ENCODE assay signal across 9 mouse cellular contexts in genomic region chr5:120600946-120601668, GRCm38 (mm10). TPM values are rescaled to one million over a fixed set of nuclear protein-coding genes. Genes with fewer than 3 reads are reported as not detected.
DNase-seq lines count a peak whose midpoint lies in the region; ATAC-seq and TF ChIP-seq lines count a peak whose summit lies in the region.
"Had no signal": no experiment of that assay in that cellular context is flagged by ENCODE, and none has a peak within 500 bp of the region (broad histone marks: within the 10 kb centered on the region; RNA-seq: fewer than 3 reads in every experiment).

No protein-coding gene starts in this region.

- peak; percentile 58 for TF ChIP-seq CTCF in gastrocnemius, adult 2 months (IDR thresholded peaks at IDR 0.05)
- TF ChIP-seq CTCF in midbrain, postnatal 0 days (IDR thresholded peaks at IDR 0.05) = peak; percentile 64
- peak; percentile 72; the same call in 1 of the 2 replicates for TF ChIP-seq CTCF in testis, adult 2 months (IDR thresholded peaks at IDR 0.05; ENCODE audit: control insufficient read depth, insufficient read depth, insufficient replicate concordance, low read depth, low read length)

- intact Hi-C loops in gastrocnemius, adult 2 months (cut with DNase I) = no loop called here
- intact Hi-C loops in gastrocnemius, postnatal 36 days (cut with DNase I) = no loop called here

- H3K4me2 ChIP-seq in midbrain, postnatal 0 days (ENCODE audit: low read depth, low read length, poor library complexity, severe bottlenecking) = no peak overlapping the region
- H3K4me2 ChIP-seq in midbrain, embryonic 15.5 days = no peak overlapping the region

- H3K4me1 ChIP-seq in midbrain, postnatal 0 days (ENCODE audit: insufficient read depth, low read length) = no peaks in the 10 kb centered on the region
- peaks cover 6% of the 10 kb centered on the region for H3K4me1 ChIP-seq in midbrain, embryonic 15.5 days
- H3K4me1 ChIP-seq in testis, adult 2 months (ENCODE audit: control insufficient read depth, insufficient read depth, low read length) = peaks cover 8% of the 10 kb centered on the region

- H3K4me3 ChIP-seq in gastrocnemius, adult 2 months = no peak overlapping the region
- H3K4me3 ChIP-seq in midbrain, postnatal 0 days (ENCODE audit: low read depth, low read length) = no peak overlapping the region
- no peak overlapping the region for H3K4me3 ChIP-seq in midbrain, embryonic 15.5 days
- no peak overlapping the region for H3K4me3 ChIP-seq in testis, adult 2 months (ENCODE audit: control insufficient read depth, low read depth, low read length)

- no peaks in the 10 kb centered on the region for H3K9me3 ChIP-seq in midbrain, postnatal 0 days (ENCODE audit: low read length)
- H3K9me3 ChIP-seq in midbrain, embryonic 15.5 days = no peaks in the 10 kb centered on the region

- TF ChIP-seq POLR2A in testis, adult 2 months (IDR thresholded peaks at IDR 0.05; ENCODE audit: control insufficient read depth, low read depth, low read length) = no peak

- H3K36me3 ChIP-seq in midbrain, postnatal 0 days (ENCODE audit: insufficient read depth, low read length) = no peaks in the 10 kb centered on the region
- no peaks in the 10 kb centered on the region for H3K36me3 ChIP-seq in midbrain, embryonic 15.5 days (replicated peaks)
- H3K36me3 ChIP-seq in testis, adult 2 months (ENCODE audit: control insufficient read depth, insufficient read depth, low read length) = no peaks in the 10 kb centered on the region

- WGBS in midbrain, postnatal 0 days = 61% methylated on average over 11 of the region's 11 CpGs
- 65% methylated on average over 11 of the region's 11 CpGs for WGBS in midbrain, embryonic 15.5 days

- no peaks in the 10 kb centered on the region for H3K27me3 ChIP-seq in midbrain, postnatal 0 days (ENCODE audit: insufficient read depth, low read length)
- no peaks in the 10 kb centered on the region for H3K27me3 ChIP-seq in midbrain, embryonic 15.5 days (replicated peaks)
- H3K27me3 ChIP-seq in testis, adult 2 months (ENCODE audit: control insufficient read depth, insufficient read depth, low read length) = no peaks in the 10 kb centered on the region

- no peak for ATAC-seq in midbrain, postnatal 0 days (ENCODE audit: low FRiP score)
- no peak for ATAC-seq in midbrain, embryonic 15.5 days (replicated peaks)
- ATAC-seq in erythroid progenitor cell, adult 5-6 weeks (replicated peaks; ENCODE audit: low FRiP score, poor library complexity, severe bottlenecking) = peak; percentile 44

- H3K27ac ChIP-seq in gastrocnemius, adult 2 months = no peak overlapping the region
- H3K27ac ChIP-seq in midbrain, postnatal 0 days (ENCODE audit: low read depth, low read length) = no peak overlapping the region
- no peak overlapping the region for H3K27ac ChIP-seq in midbrain, embryonic 15.5 days
- no peak overlapping the region for H3K27ac ChIP-seq in testis, adult 2 months (ENCODE audit: control insufficient read depth, insufficient read depth, low read depth, low read length)

- DNase-seq in gastrocnemius, adult 2 months = no peak
- DNase-seq in gastrocnemius, postnatal 25 days = no peak
- DNase-seq in midbrain, postnatal 0 days (ENCODE audit: low spot score) = no peak
- no peak for DNase-seq in gastrocnemius, postnatal 36 days
- DNase-seq in layer of hippocampus, adult 8-10 months (ENCODE audit: low spot score in 2 of 2) = no peak

- H3K9ac ChIP-seq in midbrain, postnatal 0 days (replicated peaks; ENCODE audit: low read length, poor library complexity, severe bottlenecking) = no peak overlapping the region
- H3K9ac ChIP-seq in midbrain, embryonic 15.5 days = no peak overlapping the region

RNA-seq across cellular contexts. Expression of gene Rita1, which starts 11.3 kb away (rescaled TPM):
- 1 to 10 TPM; 4.9 to 6.6 TPM for total RNA-seq in gastrocnemius, adult 2 months (2021)
- 1 to 10 TPM; 4.8 to 6.3 TPM for total RNA-seq in gastrocnemius, postnatal 25 days (2021)
- total RNA-seq in midbrain, postnatal 0 days (2014; rRNA removed) = 32.3 and 43.6 TPM in 2 replicates
- 31.4 and 33.9 TPM in 2 replicates for polyA plus RNA-seq in midbrain, postnatal 0 days (2015; fragmentation: Nextera tagmentation; extraction: Ambion mirVana)
- polyA plus RNA-seq in midbrain, embryonic 15.5 days (2015; fragmentation: Nextera tagmentation; extraction: Ambion mirVana) = 28.3 and 30.6 TPM in 2 replicates
- 0.72 TPM in 1 of 2 replicates, not detected in the other for total RNA-seq in erythroid progenitor cell, adult 5-6 weeks (2015; ENCODE audit: low replicate concordance)
- total RNA-seq in erythroid progenitor cell, adult 5-6 weeks (2017; ENCODE audit: low replicate concordance) = 3.9 TPM in 1 of 2 replicates, not detected in the other
- 9.0 and 13.2 TPM in 2 replicates for polyA plus RNA-seq in testis, adult 2 months (2012; rRNA removed)
- 1 to 10 TPM; 5.6 to 6.8 TPM for total RNA-seq in gastrocnemius, postnatal 36 days (2021)
- total RNA-seq in layer of hippocampus, adult 8-10 months (2022) = 10 to 100 TPM; 22.1 to 27.3 (median 24.7) TPM

RNA-seq across cellular contexts. Expression of gene Ddx54, which starts 11.4 kb away (rescaled TPM):
- 10 to 100 TPM; 16.9 to 17.7 TPM for total RNA-seq in gastrocnemius, adult 2 months (2021)
- 10 to 100 TPM; 15.7 to 17.1 TPM for total RNA-seq in gastrocnemius, postnatal 25 days (2021)
- total RNA-seq in midbrain, postnatal 0 days (2014; rRNA removed) = 36.2 and 37.8 TPM in 2 replicates
- polyA plus RNA-seq in midbrain, postnatal 0 days (2015; fragmentation: Nextera tagmentation; extraction: Ambion mirVana) = 31.7 and 32.6 TPM in 2 replicates
- 39.9 and 43.7 TPM in 2 replicates for polyA plus RNA-seq in midbrain, embryonic 15.5 days (2015; fragmentation: Nextera tagmentation; extraction: Ambion mirVana)
- 1.1 and 1.3 TPM in 2 replicates for total RNA-seq in erythroid progenitor cell, adult 5-6 weeks (2015; ENCODE audit: low replicate concordance)
- 6.4 and 8.1 TPM in 2 replicates for total RNA-seq in erythroid progenitor cell, adult 5-6 weeks (2017; ENCODE audit: low replicate concordance)
- polyA plus RNA-seq in testis, adult 2 months (2012; rRNA removed) = 14.9 and 16.6 TPM in 2 replicates
- total RNA-seq in gastrocnemius, postnatal 36 days (2021) = 10 to 100 TPM; 15.8 to 17.7 TPM
- total RNA-seq in layer of hippocampus, adult 8-10 months (2022) = 10 to 100 TPM; 32.8 to 37.1 (median 35.7) TPM

RNA-seq across cellular contexts. Expression of gene Iqcd, which starts 12.3 kb away (rescaled TPM):
- not detected for total RNA-seq in gastrocnemius, adult 2 months (2021)
- total RNA-seq in gastrocnemius, postnatal 25 days (2021) = under 1 TPM in 1 of 2 experiments, not detected in 1; 0.18 TPM
- 0.94 and 1.3 TPM in 2 replicates for total RNA-seq in midbrain, postnatal 0 days (2014; rRNA removed)
- 0.86 and 1.5 TPM in 2 replicates for polyA plus RNA-seq in midbrain, postnatal 0 days (2015; fragmentation: Nextera tagmentation; extraction: Ambion mirVana)
- 1.7 and 1.8 TPM in 2 replicates for polyA plus RNA-seq in midbrain, embryonic 15.5 days (2015; fragmentation: Nextera tagmentation; extraction: Ambion mirVana)
- 2.5 TPM in 1 of 2 replicates, not detected in the other for total RNA-seq in erythroid progenitor cell, adult 5-6 weeks (2015; ENCODE audit: low replicate concordance)
- total RNA-seq in erythroid progenitor cell, adult 5-6 weeks (2017; ENCODE audit: low replicate concordance) = 3.1 and 3.3 TPM in 2 replicates
- polyA plus RNA-seq in testis, adult 2 months (2012; rRNA removed) = 77.3 and 85.9 TPM in 2 replicates
- under 1 TPM in 1 of 2 experiments, not detected in 1; 0.15 TPM for total RNA-seq in gastrocnemius, postnatal 36 days (2021)
- total RNA-seq in layer of hippocampus, adult 8-10 months (2022) = 1 to 10 TPM; 1.2 to 1.6 (median 1.5) TPM

RNA-seq across cellular contexts. Expression of gene Tpcn1, which starts 12.6 kb away (rescaled TPM):
- 10 to 100 TPM; 42.7 to 44.8 TPM for total RNA-seq in gastrocnemius, adult 2 months (2021)
- 10 to 100 TPM; 44.3 to 48.3 TPM for total RNA-seq in gastrocnemius, postnatal 25 days (2021)
- total RNA-seq in midbrain, postnatal 0 days (2014; rRNA removed) = 11.6 and 25.3 TPM in 2 replicates
- polyA plus RNA-seq in midbrain, postnatal 0 days (2015; fragmentation: Nextera tagmentation; extraction: Ambion mirVana) = 9.3 and 9.4 TPM in 2 replicates
- 15.8 and 17.7 TPM in 2 replicates for polyA plus RNA-seq in midbrain, embryonic 15.5 days (2015; fragmentation: Nextera tagmentation; extraction: Ambion mirVana)
- total RNA-seq in erythroid progenitor cell, adult 5-6 weeks (2015; ENCODE audit: low replicate concordance) = 107 and 136 TPM in 2 replicates
- 57.0 and 72.9 TPM in 2 replicates for total RNA-seq in erythroid progenitor cell, adult 5-6 weeks (2017; ENCODE audit: low replicate concordance)
- 18.7 and 20.7 TPM in 2 replicates for polyA plus RNA-seq in testis, adult 2 months (2012; rRNA removed)
- total RNA-seq in gastrocnemius, postnatal 36 days (2021) = 10 to 100 TPM; 35.2 to 44.6 TPM
- 10 to 100 TPM; 38.2 to 43.8 (median 41.1) TPM for total RNA-seq in layer of hippocampus, adult 8-10 months (2022)

RNA-seq across cellular contexts. Expression of gene Cfap73, which starts 32.9 kb away (rescaled TPM):
- total RNA-seq in gastrocnemius, adult 2 months (2021) = not detected
- total RNA-seq in gastrocnemius, postnatal 25 days (2021) = not detected
- 0.38 and 0.60 TPM in 2 replicates for total RNA-seq in midbrain, postnatal 0 days (2014; rRNA removed)
- 0.62 and 0.74 TPM in 2 replicates for polyA plus RNA-seq in midbrain, postnatal 0 days (2015; fragmentation: Nextera tagmentation; extraction: Ambion mirVana)
- polyA plus RNA-seq in midbrain, embryonic 15.5 days (2015; fragmentation: Nextera tagmentation; extraction: Ambion mirVana) = 0.44 and 0.70 TPM in 2 replicates
- total RNA-seq in erythroid progenitor cell, adult 5-6 weeks (2015; ENCODE audit: low replicate concordance) = not detected in 2 replicates
- not detected in 2 replicates for total RNA-seq in erythroid progenitor cell, adult 5-6 weeks (2017; ENCODE audit: low replicate concordance)
- polyA plus RNA-seq in testis, adult 2 months (2012; rRNA removed) = 6.4 and 7.8 TPM in 2 replicates
- not detected for total RNA-seq in gastrocnemius, postnatal 36 days (2021)
- under 1 TPM in 2 of 4 experiments, not detected in 2; 0.50 to 0.56 TPM for total RNA-seq in layer of hippocampus, adult 8-10 months (2022)
- total RNA-seq: left cerebral cortex, adult 18-20 months had no signal
